Mouse (Mus musculus): ENCODE results near the gene Gm1043. TPM values are rescaled to one million over a fixed set of nuclear protein-coding genes. Genes with fewer than 3 reads are reported as not detected.

Gm1043 gene
- polyA plus RNA-seq (2015; fragmentation: Nextera tagmentation; extraction: Ambion mirVana), result not detected in 2 replicates

DNA sequence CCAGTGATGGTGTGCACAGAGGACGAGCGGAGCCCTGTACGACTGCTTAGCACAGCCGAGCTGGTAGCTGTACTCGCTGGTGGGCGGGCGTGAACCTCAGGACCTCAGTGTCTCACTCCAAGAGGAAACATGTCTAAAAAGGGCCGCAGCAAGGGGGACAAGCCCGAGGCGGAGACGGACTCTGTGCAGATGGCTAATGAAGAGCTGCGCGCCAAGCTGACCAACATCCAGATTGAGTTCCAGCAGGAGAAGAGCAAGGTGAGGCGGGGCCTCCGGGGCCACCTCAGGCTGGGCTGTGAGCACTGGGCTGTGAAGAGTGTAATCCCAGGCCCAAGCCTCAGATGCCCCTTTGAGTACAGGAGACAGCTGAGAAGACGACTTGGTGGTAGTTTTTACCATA is at the start of gene Gm1043:
Gene Gm1043, plus strand, starts transcription at position 130 of the 400 bp plus-strand sequence.
- H3K27me3 ChIP-seq (ENCODE audit: insufficient read depth, low read length), result peaks cover 6% of the 10 kb centered on the region
- H3K9ac ChIP-seq (replicated peaks; ENCODE audit: low read length), result no peak within 1 kb of the TSS
- no peak within 1 kb of the TSS for H3K4me2 ChIP-seq (replicated peaks; ENCODE audit: low read depth, low read length)
- H3K4me3 ChIP-seq (ENCODE audit: low read length), result no peak within 1 kb of the TSS
- no peak for ATAC-seq (ENCODE audit: low FRiP score, low TSS enrichment)
- no peak within 1 kb of the TSS for H3K27ac ChIP-seq (ENCODE audit: low read length)
- 72% methylated on average over 16 of the region's 16 CpGs for WGBS
- no peaks in the 10 kb centered on the region for H3K9me3 ChIP-seq (ENCODE audit: low read length)
- no peaks in the 10 kb centered on the region for H3K36me3 ChIP-seq (ENCODE audit: insufficient read depth, low read length)
- H3K4me1 ChIP-seq (ENCODE audit: insufficient read depth, low read length), result peaks cover 4% of the 10 kb centered on the region

DNA sequence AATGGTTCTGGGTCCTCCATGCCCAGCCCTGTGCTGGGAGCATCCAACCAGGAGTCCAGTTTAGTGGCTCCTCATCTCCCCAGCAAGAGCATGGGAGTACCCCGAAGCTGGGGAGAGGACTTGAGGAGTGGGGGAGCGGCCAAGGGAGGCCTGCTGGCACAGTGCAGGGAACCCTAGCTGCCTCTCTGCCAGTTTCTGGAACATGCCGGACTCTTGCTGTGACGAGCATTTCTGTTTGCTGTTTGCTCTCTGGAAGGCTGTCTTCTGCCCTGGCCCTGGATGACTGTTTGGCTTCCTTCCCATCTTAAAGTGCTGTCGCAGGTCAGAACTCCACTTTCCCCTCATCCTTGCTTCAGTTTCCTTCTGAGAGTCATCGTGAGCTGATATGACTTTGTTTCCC is 49.3 kb upstream of the Gm1043 start:
- H3K4me2 ChIP-seq (replicated peaks; ENCODE audit: low read depth, low read length), result no peak overlapping the region
- H3K27me3 ChIP-seq (ENCODE audit: insufficient read depth, low read length), result peaks cover 11% of the 10 kb centered on the region
- WGBS, result 89% methylated on average over 6 of the region's 6 CpGs
- no peak for ATAC-seq (ENCODE audit: low FRiP score, low TSS enrichment)
- no peaks in the 10 kb centered on the region for H3K36me3 ChIP-seq (ENCODE audit: insufficient read depth, low read length)
- H3K9ac ChIP-seq (replicated peaks; ENCODE audit: low read length), result no peak overlapping the region
- no peak overlapping the region for H3K4me3 ChIP-seq (ENCODE audit: low read length)
- H3K9me3 ChIP-seq (ENCODE audit: low read length), result no peaks in the 10 kb centered on the region
- no peak overlapping the region for H3K27ac ChIP-seq (ENCODE audit: low read length)
- no peaks in the 10 kb centered on the region for H3K4me1 ChIP-seq (ENCODE audit: insufficient read depth, low read length)

DNA sequence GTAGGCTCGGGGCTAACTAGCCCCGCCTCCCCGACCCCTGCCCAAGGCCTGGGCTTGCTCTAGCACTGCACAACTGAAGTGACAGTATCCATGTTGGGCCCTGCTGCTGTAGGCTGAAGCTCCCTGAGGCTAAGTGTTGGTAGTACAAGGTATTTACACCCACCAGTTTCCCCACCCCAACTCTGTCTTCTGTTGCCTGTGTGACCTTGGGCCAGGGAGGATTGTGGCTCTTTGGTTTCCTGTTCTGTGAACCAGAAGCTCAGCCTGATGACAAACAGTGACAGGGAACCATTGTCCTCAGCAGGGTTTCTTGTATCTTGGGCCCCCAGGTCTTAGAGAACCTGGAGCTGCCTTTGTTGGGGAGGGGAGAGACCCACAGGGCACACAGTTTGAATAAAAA is 48.3 kb upstream of the Gm1043 start:
- H3K9ac ChIP-seq (replicated peaks; ENCODE audit: low read length), result no peak overlapping the region
- WGBS, result 78% methylated on average over 3 of the region's 3 CpGs
- no peaks in the 10 kb centered on the region for H3K4me1 ChIP-seq (ENCODE audit: insufficient read depth, low read length)
- H3K27me3 ChIP-seq (ENCODE audit: insufficient read depth, low read length), result peaks cover under 1% of the 10 kb centered on the region; the same call in 1 of the 2 replicates
- no peaks in the 10 kb centered on the region for H3K9me3 ChIP-seq (ENCODE audit: low read length)
- H3K4me3 ChIP-seq (ENCODE audit: low read length), result no peak overlapping the region
- no peaks in the 10 kb centered on the region for H3K36me3 ChIP-seq (ENCODE audit: insufficient read depth, low read length)
- H3K4me2 ChIP-seq (replicated peaks; ENCODE audit: low read depth, low read length), result no peak overlapping the region
- H3K27ac ChIP-seq (ENCODE audit: low read length), result no peak overlapping the region
- no peak for ATAC-seq (ENCODE audit: low FRiP score, low TSS enrichment)

DNA sequence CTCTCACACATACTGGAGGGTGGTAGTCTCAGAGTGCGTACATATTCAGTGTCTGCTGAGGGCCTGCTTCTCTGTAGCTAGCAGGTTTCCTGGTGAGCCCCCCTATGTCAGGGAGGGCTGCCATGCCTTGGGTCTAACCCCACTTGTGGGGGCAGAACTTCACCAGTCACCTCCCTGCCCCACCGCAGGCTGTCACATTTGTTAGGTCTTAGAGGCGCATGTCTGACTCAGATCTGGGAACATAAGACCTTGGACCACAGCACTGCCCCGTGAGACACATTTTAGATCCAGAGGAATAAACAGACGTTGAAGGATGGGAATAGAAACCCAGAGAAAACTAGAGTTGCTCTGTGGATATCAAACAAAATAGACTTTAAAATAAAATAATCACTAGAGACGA is 45.3 kb upstream of the Gm1043 start:
- H3K27me3 ChIP-seq (ENCODE audit: insufficient read depth, low read length), result no peaks in the 10 kb centered on the region; the same call in 1 of the 2 replicates
- no peak overlapping the region for H3K9ac ChIP-seq (replicated peaks; ENCODE audit: low read length)
- H3K4me2 ChIP-seq (replicated peaks; ENCODE audit: low read depth, low read length), result no peak overlapping the region
- 77% methylated on average over 6 of the region's 6 CpGs for WGBS
- no peaks in the 10 kb centered on the region for H3K36me3 ChIP-seq (ENCODE audit: insufficient read depth, low read length)
- no peak for ATAC-seq (ENCODE audit: low FRiP score, low TSS enrichment)
- H3K4me1 ChIP-seq (ENCODE audit: insufficient read depth, low read length), result no peaks in the 10 kb centered on the region
- no peak overlapping the region for H3K27ac ChIP-seq (ENCODE audit: low read length)
- no peak overlapping the region for H3K4me3 ChIP-seq (ENCODE audit: low read length)
- H3K9me3 ChIP-seq (ENCODE audit: low read length), result no peaks in the 10 kb centered on the region

DNA sequence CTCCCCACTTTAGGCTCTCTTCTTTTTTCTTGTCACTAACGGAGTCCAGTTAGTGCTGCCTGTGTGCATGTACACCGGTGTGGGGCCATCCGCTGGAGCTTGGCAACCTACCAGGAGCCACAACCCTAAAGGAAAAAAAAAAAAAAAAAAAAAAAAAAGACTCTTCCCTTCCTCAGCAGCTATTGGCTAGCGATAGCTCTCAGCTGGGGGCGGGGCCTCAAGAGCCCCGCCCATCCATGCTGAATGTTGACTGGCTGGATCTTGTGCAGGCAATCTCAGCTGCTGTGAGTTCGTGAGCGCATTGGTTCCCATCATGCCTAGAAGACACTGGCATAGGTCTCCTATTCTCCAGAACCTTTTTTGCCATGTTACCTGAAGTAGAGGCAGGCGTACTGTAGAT is 44.5 kb upstream of the Gm1043 start:
- WGBS, result 27% methylated on average over 9 of the region's 9 CpGs
- Histone ChIP-seq H3K27me3 (ENCODE audit: insufficient read depth, low read length) (no peaks in the 10 kb centered on the region; the same call in 1 of the 2 replicates), H3K9ac (replicated peaks; ENCODE audit: low read length) (no peak overlapping the region), H3K27ac (ENCODE audit: low read length) (no peak overlapping the region), H3K36me3 (ENCODE audit: insufficient read depth, low read length) (no peaks in the 10 kb centered on the region), H3K4me3 (ENCODE audit: low read length) (no peak overlapping the region), H3K4me1 (ENCODE audit: insufficient read depth, low read length) (no peaks in the 10 kb centered on the region), H3K9me3 (ENCODE audit: low read length) (no peaks in the 10 kb centered on the region), H3K4me2 (replicated peaks; ENCODE audit: low read depth, low read length) (no peak overlapping the region)
- no peak for ATAC-seq (ENCODE audit: low FRiP score, low TSS enrichment)

DNA sequence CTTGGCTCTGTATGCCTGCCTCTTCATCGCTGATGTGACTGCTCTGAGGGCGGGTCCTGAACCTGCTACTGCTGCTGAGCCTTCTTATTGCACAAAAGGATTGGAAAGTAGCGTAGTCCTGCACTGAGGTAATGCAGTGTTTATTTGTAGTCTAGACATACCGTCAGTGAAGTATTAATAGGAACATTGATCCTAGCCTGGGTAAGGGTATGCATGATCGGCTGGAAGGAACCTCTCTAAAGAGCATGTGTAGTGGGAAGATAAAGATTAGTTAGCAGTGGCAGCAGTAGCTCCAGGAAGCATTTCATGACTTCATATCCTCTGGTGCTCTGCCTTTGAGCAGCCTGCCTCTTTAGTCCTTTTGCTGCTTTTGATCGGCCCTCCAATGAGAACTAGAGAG is 43.5 kb upstream of the Gm1043 start:
- Histone ChIP-seq H3K9ac (replicated peaks; ENCODE audit: low read length) (no peak overlapping the region), H3K27ac (ENCODE audit: low read length) (no peak overlapping the region), H3K36me3 (ENCODE audit: insufficient read depth, low read length) (no peaks in the 10 kb centered on the region), H3K4me3 (ENCODE audit: low read length) (no peak overlapping the region), H3K4me2 (replicated peaks; ENCODE audit: low read depth, low read length) (no peak overlapping the region), H3K27me3 (ENCODE audit: insufficient read depth, low read length) (no peaks in the 10 kb centered on the region; the same call in 1 of the 2 replicates), H3K4me1 (ENCODE audit: insufficient read depth, low read length) (no peaks in the 10 kb centered on the region), H3K9me3 (ENCODE audit: low read length) (no peaks in the 10 kb centered on the region)
- 55% methylated on average over 6 of the region's 6 CpGs for WGBS
- ATAC-seq (ENCODE audit: low FRiP score, low TSS enrichment), result no peak

DNA sequence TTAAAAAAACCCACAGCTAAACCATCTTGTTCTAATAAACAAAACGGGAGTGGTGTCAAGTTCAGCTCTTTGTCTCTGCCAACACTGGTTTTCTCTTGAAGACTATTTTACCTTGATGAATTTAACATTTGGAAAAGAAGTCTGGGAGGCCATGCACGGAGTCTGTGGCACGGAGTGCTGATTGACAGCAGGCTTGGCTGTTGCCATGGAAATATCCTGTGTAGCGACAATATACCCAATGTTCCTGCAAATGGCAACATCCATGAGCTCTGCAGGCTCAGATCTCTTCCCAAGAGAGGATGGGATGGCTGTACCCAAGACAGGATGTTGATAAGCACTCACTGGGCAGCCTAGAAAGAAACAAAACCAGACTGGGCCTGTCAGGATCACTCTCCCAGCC is 42.2 kb upstream of the Gm1043 start:
- Histone ChIP-seq H3K27ac (ENCODE audit: low read length) (no peak overlapping the region), H3K36me3 (ENCODE audit: insufficient read depth, low read length) (no peaks in the 10 kb centered on the region), H3K4me1 (ENCODE audit: insufficient read depth, low read length) (no peaks in the 10 kb centered on the region), H3K4me3 (ENCODE audit: low read length) (no peak overlapping the region), H3K9ac (replicated peaks; ENCODE audit: low read length) (no peak overlapping the region), H3K27me3 (ENCODE audit: insufficient read depth, low read length) (no peaks in the 10 kb centered on the region; the same call in 1 of the 2 replicates), H3K4me2 (replicated peaks; ENCODE audit: low read depth, low read length) (no peak overlapping the region), H3K9me3 (ENCODE audit: low read length) (no peaks in the 10 kb centered on the region)
- WGBS, result 60% methylated on average over 4 of the region's 4 CpGs
- no peak for ATAC-seq (ENCODE audit: low FRiP score, low TSS enrichment)

DNA sequence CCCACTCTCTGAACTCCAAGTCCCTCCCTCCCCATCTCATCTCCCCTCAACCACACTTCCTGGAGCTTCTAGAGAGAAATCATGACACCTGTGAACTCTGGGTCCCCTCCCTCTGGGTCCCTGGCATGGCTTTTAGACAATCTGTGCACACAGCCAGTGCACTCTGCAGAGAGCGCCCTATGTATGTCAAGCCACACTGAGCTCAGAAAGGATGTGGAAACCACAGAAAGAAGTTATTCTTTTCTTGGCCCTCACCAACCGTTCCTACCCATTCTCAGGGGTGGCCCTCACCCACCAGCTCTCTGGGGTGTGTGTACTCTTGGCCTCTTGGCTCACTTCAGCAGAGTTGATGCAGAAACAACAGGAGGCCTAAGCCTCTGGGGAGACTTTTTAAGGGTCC is 40.4 kb upstream of the Gm1043 start:
- no peak overlapping the region for H3K4me3 ChIP-seq (ENCODE audit: low read length)
- 82% methylated on average over 2 of the region's 2 CpGs for WGBS

DNA sequence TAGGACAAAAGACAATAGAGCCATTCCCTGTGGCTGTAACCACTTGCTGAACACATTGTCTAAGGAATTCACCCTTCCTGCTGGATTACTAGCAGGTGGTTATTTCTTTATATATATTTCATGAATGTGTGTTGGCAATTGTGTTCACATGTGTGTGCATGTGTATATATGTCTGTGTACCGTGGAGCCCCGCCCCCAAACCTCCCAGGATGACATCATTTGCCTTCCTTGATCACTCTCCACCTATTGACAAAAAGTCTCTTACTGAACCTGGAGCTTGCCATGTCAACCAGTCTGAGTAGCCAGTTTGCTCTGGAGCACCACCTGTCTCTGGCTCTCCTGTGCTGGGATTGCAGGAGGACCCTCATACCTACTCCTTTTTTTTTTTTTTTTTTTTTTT is 39.6 kb upstream of the Gm1043 start:
- no peak overlapping the region for H3K4me2 ChIP-seq (replicated peaks; ENCODE audit: low read depth, low read length)
- no peak for ATAC-seq (ENCODE audit: low FRiP score, low TSS enrichment)
- H3K27me3 ChIP-seq (ENCODE audit: insufficient read depth, low read length), result no peaks in the 10 kb centered on the region; the same call in 1 of the 2 replicates
- WGBS, result 78% methylated on average over 2 of the region's 2 CpGs
- H3K9ac ChIP-seq (replicated peaks; ENCODE audit: low read length), result no peak overlapping the region
- H3K9me3 ChIP-seq (ENCODE audit: low read length), result no peaks in the 10 kb centered on the region
- H3K4me3 ChIP-seq (ENCODE audit: low read length), result no peak overlapping the region
- peaks cover 2% of the 10 kb centered on the region; the same call in 1 of the 2 replicates for H3K4me1 ChIP-seq (ENCODE audit: insufficient read depth, low read length)
- no peak overlapping the region for H3K27ac ChIP-seq (ENCODE audit: low read length)
- H3K36me3 ChIP-seq (ENCODE audit: insufficient read depth, low read length), result no peaks in the 10 kb centered on the region

More for the DNA sequence above, 40.4 kb upstream of the Gm1043 start:
- Histone ChIP-seq H3K4me1 (ENCODE audit: insufficient read depth, low read length) (no peaks in the 10 kb centered on the region), H3K36me3 (ENCODE audit: insufficient read depth, low read length) (no peaks in the 10 kb centered on the region), H3K4me2 (replicated peaks; ENCODE audit: low read depth, low read length) (no peak overlapping the region), H3K27me3 (ENCODE audit: insufficient read depth, low read length) (no peaks in the 10 kb centered on the region; the same call in 1 of the 2 replicates), H3K9me3 (ENCODE audit: low read length) (no peaks in the 10 kb centered on the region), H3K9ac (replicated peaks; ENCODE audit: low read length) (no peak overlapping the region), H3K27ac (ENCODE audit: low read length) (no peak overlapping the region)
- no peak for ATAC-seq (ENCODE audit: low FRiP score, low TSS enrichment)

DNA sequence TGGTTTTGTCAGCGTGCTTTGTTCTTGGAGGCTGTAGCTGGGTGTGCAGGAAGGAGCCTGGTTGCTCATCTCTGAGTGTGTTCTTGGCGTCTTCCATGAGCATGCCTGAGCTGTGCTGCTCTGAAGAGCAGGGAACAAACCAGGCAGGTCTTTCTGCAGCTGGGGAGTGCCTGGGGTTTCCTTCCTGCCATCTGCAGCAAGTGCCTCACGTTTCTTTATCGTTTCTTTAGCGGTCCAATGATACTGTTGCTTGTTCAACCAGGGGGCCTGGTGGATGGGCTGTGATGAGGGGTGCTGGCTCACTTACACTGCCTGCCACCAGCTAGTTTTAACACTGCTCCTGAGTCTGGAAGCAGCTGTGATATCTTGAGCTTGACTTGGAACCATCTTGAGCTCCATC is 38.4 kb upstream of the Gm1043 start:
- Histone ChIP-seq H3K4me3 (ENCODE audit: low read length) (no peak overlapping the region), H3K27me3 (ENCODE audit: insufficient read depth, low read length) (no peaks in the 10 kb centered on the region), H3K4me2 (replicated peaks; ENCODE audit: low read depth, low read length) (no peak overlapping the region), H3K36me3 (ENCODE audit: insufficient read depth, low read length) (no peaks in the 10 kb centered on the region), H3K4me1 (ENCODE audit: insufficient read depth, low read length) (peaks cover 4% of the 10 kb centered on the region; the same call in 1 of the 2 replicates), H3K27ac (ENCODE audit: low read length) (no peak overlapping the region), H3K9ac (replicated peaks; ENCODE audit: low read length) (no peak overlapping the region), H3K9me3 (ENCODE audit: low read length) (no peaks in the 10 kb centered on the region)
- no peak for ATAC-seq (ENCODE audit: low FRiP score, low TSS enrichment)
- WGBS, result 46% methylated on average over 5 of the region's 5 CpGs
